Mouse (Mus musculus) CH12.LX (cell line): ENCODE measurements around the gene Prss29.

Experiments used
- CHD1 ChIP-seq: IDR thresholded peaks from 2 replicates; pipeline ENCODE4 v1.6.1; 2012; ENCODE audit warnings: low read depth, low read length, improper control_type of control experiment, inconsistent platforms
- CTCF ChIP-seq, 2 experiments: IDR thresholded peaks in 1 of 2; conservative IDR thresholded peaks in 1 of 2; 2 replicates each; pipeline ENCODE4 v1.5.1; 2011 to 2012; ENCODE audit warnings: low read depth in 2 of 2, low read length in 2 of 2, improper control_type of control experiment in 1 of 2, inconsistent platforms in 1 of 2, mild to moderate bottlenecking in 1 of 2, moderate library complexity in 1 of 2
- E2F4 ChIP-seq: IDR thresholded peaks from 2 replicates; pipeline ENCODE4 v1.6.1; 2011; ENCODE audit warnings: low read depth, low read length, improper control_type of control experiment; ENCODE audit not compliant: insufficient replicate concordance
- EP300 ChIP-seq: IDR thresholded peaks from 2 replicates; pipeline ENCODE4 v1.6.1; 2011; ENCODE audit warnings: low read length, improper control_type of control experiment
- MAX ChIP-seq: IDR thresholded peaks from 2 replicates; pipeline ENCODE4 v1.6.1; 2011; ENCODE audit warnings: low read length, improper control_type of control experiment
- MAZ ChIP-seq: IDR thresholded peaks from 2 replicates; pipeline ENCODE4 v1.6.1; 2012; ENCODE audit warnings: low read depth, mild to moderate bottlenecking, inconsistent platforms, low read length, improper control_type of control experiment, moderate library complexity
- MEF2A ChIP-seq: IDR thresholded peaks from 2 replicates; pipeline ENCODE4 v1.6.1; 2014; ENCODE audit warnings: low read depth, mild to moderate bottlenecking, inconsistent platforms, low read length, improper control_type of control experiment, borderline replicate concordance
- MXI1 ChIP-seq: IDR thresholded peaks from 2 replicates; pipeline ENCODE4 v1.6.1; 2011; ENCODE audit warnings: mild to moderate bottlenecking, low read depth, low read length, improper control_type of control experiment
- POLR2A ChIP-seq: IDR thresholded peaks from 2 replicates; pipeline ENCODE4 v1.6.1; 2011; ENCODE audit warnings: low read depth, mild to moderate bottlenecking, improper control_type of control experiment, low read length
- POLR2AphosphoS2 ChIP-seq: IDR thresholded peaks from 2 replicates; pipeline ENCODE4 v1.6.1; 2011; ENCODE audit warnings: low read depth, low read length, improper control_type of control experiment
- RAD21 ChIP-seq: IDR thresholded peaks from 2 replicates; pipeline ENCODE4 v1.6.1; 2011; ENCODE audit warnings: low read depth, mild to moderate bottlenecking, low read length, improper control_type of control experiment, moderate library complexity
- RCOR1 ChIP-seq: conservative IDR thresholded peaks from 2 replicates; pipeline ENCODE4 v1.6.1; 2012; ENCODE audit warnings: low read depth, mild to moderate bottlenecking, inconsistent platforms, low read length, improper control_type of control experiment
- ZKSCAN1 ChIP-seq: IDR thresholded peaks from 2 replicates; pipeline ENCODE4 v1.6.1; 2012; ENCODE audit warnings: low read depth, inconsistent platforms, low read length, improper control_type of control experiment, borderline replicate concordance

DNA sequence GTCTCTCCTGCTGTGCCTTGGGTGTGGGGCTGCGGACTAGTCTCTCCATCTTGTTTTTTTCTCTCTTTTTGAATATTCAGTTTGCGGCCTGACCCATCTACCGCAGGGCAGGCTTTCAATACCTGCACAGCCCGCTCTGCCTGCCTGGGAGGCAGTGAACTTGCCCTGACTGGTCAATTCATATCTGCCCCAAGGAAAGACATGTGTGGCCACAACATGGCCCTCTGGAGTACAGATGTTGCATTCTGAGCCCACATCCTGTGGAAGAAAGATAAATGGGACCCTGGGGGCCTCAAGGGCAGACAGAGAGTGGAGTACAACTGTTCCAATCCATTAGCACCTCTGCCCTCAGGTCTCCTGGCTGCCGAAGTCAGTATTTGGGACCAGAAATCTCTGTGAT, 20.4 kb upstream of the Prss29 start, which contains the start of gene Prss34:
- TF ChIP-seq POLR2AphosphoS2 (no peak), POLR2A (no peak), CTCF (conservative IDR thresholded peaks at IDR 0.05 in 1 of 2, IDR thresholded peaks at IDR 0.05 in 1 of 2; ENCODE audit: low read depth in 2 of 2, low read length in 2 of 2) (no peak), RCOR1 (no peak), CHD1 (no peak), EP300 (no peak), MAZ (no peak), ZKSCAN1 (no peak), MEF2A (no peak), RAD21 (no peak), MXI1 (no peak), E2F4 (no peak), MAX (no peak)
